Mouse (Mus musculus): ENCODE measurements around the gene Nutf2-ps1.

DNA sequence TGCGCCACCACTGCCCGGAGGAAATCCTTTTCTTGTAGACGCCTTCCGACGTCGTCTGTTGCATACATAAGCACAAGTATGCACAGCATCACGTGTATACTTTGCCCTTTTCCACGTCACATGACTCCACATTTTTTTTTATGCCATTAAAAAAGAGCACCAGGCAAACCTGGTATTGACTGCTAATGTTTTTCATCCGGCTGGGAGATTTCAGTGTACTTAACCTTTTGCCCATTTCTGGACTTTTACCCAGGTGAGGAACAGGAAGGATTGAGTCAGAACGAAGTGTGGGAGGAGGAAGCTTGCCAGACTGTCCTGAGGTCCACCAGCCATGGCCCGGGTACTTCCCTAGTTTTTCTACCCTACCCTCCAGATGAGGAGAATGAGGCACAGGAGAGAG, 34.5 kb downstream of the Nutf2-ps1 start:
- TF ChIP-seq POLR2A (IDR thresholded peaks at IDR 0.05; ENCODE audit: insufficient read depth, low read depth, low read length) (no peak), CTCF (IDR thresholded peaks at IDR 0.05; ENCODE audit: insufficient read depth, low read depth, low read length) (no peak)
